Mouse (Mus musculus): ENCODE data around the gene Mknk2. TPM values are rescaled to one million over a fixed set of nuclear protein-coding genes. Genes with fewer than 3 reads are reported as not detected.
"Not testable (repeated sequence)": the region's sequence is repeated elsewhere in the genome, so short reads cannot be mapped to it uniquely, and the experiment has no call there.

The Mknk2 gene
- polyA plus RNA-seq, 1 experiment from 2014 or later: 52.3 TPM

- no peaks in the 10 kb centered on the region for H3K27me3 ChIP-seq
- 5% methylated on average over 12 of the region's 12 CpGs for WGBS
- H3K9me3 ChIP-seq (replicated peaks): no peaks in the 10 kb centered on the region
- peak overlapping the region; percentile 70 for H3K27ac ChIP-seq
- peaks cover 29% of the 10 kb centered on the region for H3K4me1 ChIP-seq
- H3K4me2 ChIP-seq: peak overlapping the region; percentile 89
- H3K36me3 ChIP-seq (ENCODE audit: poor library complexity, severe bottlenecking): peaks cover 4% of the 10 kb centered on the region; the same call in 1 of the 2 replicates
- H3K4me3 ChIP-seq: peak overlapping the region; percentile 82
- ATAC-seq: peak; percentile 67
- H3K9ac ChIP-seq: peak overlapping the region; percentile 92
Observed at GRCm38 (mm10) chr10:80655406-80656129, 22.3 kb downstream of the Mknk2 start.

DNA sequence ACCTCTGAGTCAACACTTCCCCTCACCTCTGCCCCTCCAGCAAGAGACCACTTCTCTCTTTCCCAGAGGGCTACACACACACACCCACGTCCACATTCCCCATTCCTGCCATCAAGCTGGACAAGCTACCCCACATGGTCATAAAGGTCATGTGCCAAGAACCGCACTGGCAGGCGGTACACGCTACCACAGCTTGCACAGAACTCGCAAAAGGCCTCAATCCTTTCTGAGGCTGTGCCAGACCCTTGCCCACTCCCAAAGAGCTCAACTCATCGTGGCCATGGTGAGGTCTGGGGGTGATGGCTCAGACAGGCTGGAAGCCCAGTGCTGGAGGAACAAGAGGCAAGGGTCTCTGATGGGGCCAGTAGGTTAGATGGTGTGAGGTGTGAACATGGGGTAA, 23.0 kb downstream of the Mknk2 start:
- ATAC-seq: no peak
- Histone ChIP-seq H3K9ac (peak overlapping the region; percentile 92; the same call in 1 of the 2 replicates), H3K9me3 (replicated peaks) (no peaks in the 10 kb centered on the region), H3K27ac (no peak overlapping the region; the same call in 1 of the 2 replicates), H3K27me3 (no peaks in the 10 kb centered on the region), H3K4me1 (peaks cover 29% of the 10 kb centered on the region), H3K4me3 (peak overlapping the region; percentile 82; the same call in 1 of the 2 replicates), H3K4me2 (peak overlapping the region; percentile 89), H3K36me3 (ENCODE audit: poor library complexity, severe bottlenecking) (peaks cover 4% of the 10 kb centered on the region; the same call in 1 of the 2 replicates)
- 89% methylated on average over 6 of the region's 6 CpGs for WGBS

- WGBS: 91% methylated on average over 6 of the region's 6 CpGs
- no peak overlapping the region for H3K4me3 ChIP-seq
- H3K27ac ChIP-seq: no peak overlapping the region
- peaks cover 24% of the 10 kb centered on the region for H3K4me1 ChIP-seq
- ATAC-seq: no peak
- no peak overlapping the region for H3K9ac ChIP-seq
- no peaks in the 10 kb centered on the region for H3K9me3 ChIP-seq (replicated peaks)
- no peak overlapping the region for H3K4me2 ChIP-seq
- H3K27me3 ChIP-seq: no peaks in the 10 kb centered on the region
- peaks cover 11% of the 10 kb centered on the region for H3K36me3 ChIP-seq (ENCODE audit: poor library complexity, severe bottlenecking)
Observed at GRCm38 (mm10) chr10:80653156-80653720, 24.7 kb downstream of the Mknk2 start.

GRCm38 (mm10) chr10:80650392-80650791, 27.5 kb downstream of the Mknk2 start:
- no peak overlapping the region for H3K9ac ChIP-seq
- H3K9me3 ChIP-seq (replicated peaks): no peaks in the 10 kb centered on the region
- peaks cover 38% of the 10 kb centered on the region for H3K36me3 ChIP-seq (ENCODE audit: poor library complexity, severe bottlenecking)
- 92% methylated on average over 10 of the region's 10 CpGs for WGBS
- no peaks in the 10 kb centered on the region for H3K27me3 ChIP-seq
- no peak for ATAC-seq
- no peak overlapping the region for H3K4me2 ChIP-seq
- H3K27ac ChIP-seq: no peak overlapping the region
- peaks cover 13% of the 10 kb centered on the region for H3K4me1 ChIP-seq
- no peak overlapping the region for H3K4me3 ChIP-seq

DNA sequence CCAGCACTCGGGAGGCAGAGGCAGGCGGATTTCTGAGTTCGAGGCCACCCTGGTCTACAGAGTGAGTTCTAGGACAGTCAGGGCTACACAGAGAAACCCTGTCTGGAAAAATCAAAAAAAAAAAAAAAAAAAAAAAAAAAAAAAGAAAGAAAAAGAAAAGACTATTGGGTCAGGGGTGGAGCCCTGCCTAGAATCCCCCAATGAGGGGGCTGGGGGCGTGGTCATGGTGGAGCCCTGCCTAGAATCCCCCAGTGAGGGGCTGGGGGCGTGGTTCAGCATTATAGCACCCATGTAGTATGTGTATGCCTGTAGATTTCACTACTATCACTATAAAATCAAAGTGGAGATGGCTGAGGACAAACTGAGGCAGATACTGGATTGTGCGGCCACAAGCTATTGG, 28.0 kb downstream of the Mknk2 start:
- ATAC-seq: 0 out of 2 replicates have a peak, but pooled peaks have one; percentile 42
- H3K27me3 ChIP-seq; H3K4me3 ChIP-seq; H3K4me1 ChIP-seq; H3K9me3 ChIP-seq (replicated peaks); H3K27ac ChIP-seq; H3K4me2 ChIP-seq; H3K9ac ChIP-seq: not testable (repeated sequence)
- WGBS: 92% methylated on average over 6 of the region's 6 CpGs
- H3K36me3 ChIP-seq (ENCODE audit: poor library complexity, severe bottlenecking): peaks cover 42% of the 10 kb centered on the region

- H3K9ac ChIP-seq: no peak overlapping the region
- no peaks in the 10 kb centered on the region for H3K9me3 ChIP-seq (replicated peaks)
- H3K4me2 ChIP-seq: no peak overlapping the region
- H3K27me3 ChIP-seq: no peaks in the 10 kb centered on the region
- peaks cover 68% of the 10 kb centered on the region for H3K36me3 ChIP-seq (ENCODE audit: poor library complexity, severe bottlenecking)
- 94% methylated on average over 10 of the region's 10 CpGs for WGBS
- no peak for ATAC-seq
- H3K4me1 ChIP-seq: no peaks in the 10 kb centered on the region
- H3K27ac ChIP-seq: no peak overlapping the region
- H3K4me3 ChIP-seq: no peak overlapping the region
Observed at GRCm38 (mm10) chr10:80646936-80647335, 31.0 kb downstream of the Mknk2 start.

DNA sequence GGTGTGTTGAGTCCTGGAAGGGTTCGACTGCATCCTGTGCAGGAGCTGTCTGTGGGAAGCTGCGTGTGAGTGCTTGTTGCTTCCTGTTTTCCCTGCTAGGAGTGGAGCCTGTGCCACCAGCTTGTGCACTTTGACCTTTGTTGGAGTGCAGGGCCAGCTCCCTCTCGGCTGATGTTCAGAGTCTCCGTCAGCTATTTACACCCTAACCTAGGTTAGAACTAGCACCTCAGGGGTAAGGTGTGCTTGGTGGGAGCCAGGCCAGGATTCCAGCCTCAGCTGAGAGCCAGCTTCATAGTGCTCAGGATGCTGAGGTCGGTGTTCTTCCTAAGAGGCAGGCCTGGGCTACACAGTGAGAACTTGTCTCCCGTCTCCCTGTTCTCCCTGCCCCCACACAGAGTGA, 42.6 kb downstream of the Mknk2 start:
- H3K27me3 ChIP-seq: no peaks in the 10 kb centered on the region
- H3K27ac ChIP-seq: no peak overlapping the region
- H3K4me2 ChIP-seq: no peak overlapping the region
- H3K9me3 ChIP-seq (replicated peaks): no peaks in the 10 kb centered on the region
- no peak overlapping the region for H3K9ac ChIP-seq
- no peaks in the 10 kb centered on the region for H3K4me1 ChIP-seq
- H3K4me3 ChIP-seq: no peak overlapping the region
- WGBS: 93% methylated on average over 6 of the region's 6 CpGs
- H3K36me3 ChIP-seq (ENCODE audit: poor library complexity, severe bottlenecking): peaks cover 68% of the 10 kb centered on the region
- ATAC-seq: no peak

DNA sequence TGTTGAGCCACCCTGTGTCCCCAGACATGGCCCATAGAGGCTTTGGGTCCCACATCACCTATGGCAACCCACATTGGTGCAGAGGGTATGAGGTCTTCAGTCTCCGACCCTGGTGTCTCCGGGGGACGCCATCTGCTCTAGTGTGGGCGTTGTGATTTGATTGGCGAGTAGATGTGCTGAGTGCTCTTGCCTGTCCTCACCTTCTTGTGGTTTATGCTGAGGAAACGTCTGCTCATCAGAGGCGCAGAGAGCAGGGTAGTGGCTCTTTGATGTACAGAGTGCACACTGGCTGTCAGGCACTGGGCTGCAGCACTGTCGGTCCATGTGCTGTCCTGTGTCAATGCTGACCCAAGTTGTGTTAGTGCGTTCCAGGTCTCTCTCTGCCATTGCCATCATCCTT, 49.0 kb downstream of the Mknk2 start:
- peaks cover 25% of the 10 kb centered on the region for H3K4me1 ChIP-seq

DNA sequence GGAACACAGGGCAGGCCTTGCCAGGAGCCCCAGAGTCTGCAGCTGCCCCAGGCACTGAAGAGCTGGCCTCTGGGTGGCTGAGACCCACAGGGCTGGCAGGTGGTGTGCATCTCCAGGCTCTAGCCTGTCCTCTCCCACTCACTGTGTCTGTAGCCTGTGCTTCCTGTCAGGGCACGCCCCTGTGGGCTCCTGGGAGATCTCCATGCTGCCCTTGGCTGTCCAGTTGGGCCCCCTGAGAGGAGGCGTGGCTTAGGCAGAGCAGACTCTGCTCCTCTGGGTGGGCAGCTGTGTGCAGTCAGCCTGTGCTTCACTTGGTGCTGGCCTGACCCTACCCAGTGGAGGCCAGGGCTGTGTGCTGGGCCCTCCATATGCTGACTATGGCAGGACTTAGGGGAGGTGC, 50.2 kb downstream of the Mknk2 start:
- Histone ChIP-seq H3K27me3 (no peaks in the 10 kb centered on the region), H3K4me2 (no peak overlapping the region), H3K4me1 (peaks cover 34% of the 10 kb centered on the region), H3K27ac (no peak overlapping the region), H3K36me3 (ENCODE audit: poor library complexity, severe bottlenecking) (peaks cover 13% of the 10 kb centered on the region; the same call in 1 of the 2 replicates), H3K4me3 (no peak overlapping the region), H3K9ac (no peak overlapping the region), H3K9me3 (replicated peaks) (no peaks in the 10 kb centered on the region)
- 69% methylated on average over 2 of the region's 2 CpGs for WGBS
- no peak for ATAC-seq

More for the DNA sequence above, 49.0 kb downstream of the Mknk2 start:
- no peak overlapping the region for H3K4me3 ChIP-seq
- no peak overlapping the region for H3K27ac ChIP-seq
- peaks cover 15% of the 10 kb centered on the region for H3K36me3 ChIP-seq (ENCODE audit: poor library complexity, severe bottlenecking)
- WGBS: 89% methylated on average over 9 of the region's 9 CpGs
- H3K9me3 ChIP-seq (replicated peaks): no peaks in the 10 kb centered on the region
- H3K27me3 ChIP-seq: no peaks in the 10 kb centered on the region
- H3K4me2 ChIP-seq: no peak overlapping the region
- ATAC-seq: no peak
- no peak overlapping the region for H3K9ac ChIP-seq

DNA sequence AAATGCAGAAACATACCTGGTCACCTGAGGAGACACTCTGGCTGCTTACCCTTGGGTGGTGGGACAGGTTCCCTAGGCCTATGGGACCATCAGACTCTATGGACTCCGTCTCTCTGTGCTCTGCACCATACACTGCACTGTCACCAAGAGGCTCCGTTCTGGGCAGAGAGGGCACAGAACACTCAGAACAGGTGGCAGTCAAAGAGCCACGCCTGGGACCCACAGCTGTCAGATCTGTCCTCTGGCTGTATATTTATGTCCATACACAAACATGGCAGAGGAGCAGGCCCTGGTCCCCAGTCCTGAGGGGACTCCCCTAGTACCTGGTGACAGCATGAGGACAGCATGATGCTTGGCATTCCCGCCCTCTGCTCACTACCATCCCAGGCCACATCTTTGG, 52.1 kb downstream of the Mknk2 start:
- H3K9ac ChIP-seq: 0 out of 2 replicates have a peak overlapping the region, but pooled peaks have one; percentile 93
- no peak for ATAC-seq
- 94% methylated on average over 4 of the region's 4 CpGs for WGBS

DNA sequence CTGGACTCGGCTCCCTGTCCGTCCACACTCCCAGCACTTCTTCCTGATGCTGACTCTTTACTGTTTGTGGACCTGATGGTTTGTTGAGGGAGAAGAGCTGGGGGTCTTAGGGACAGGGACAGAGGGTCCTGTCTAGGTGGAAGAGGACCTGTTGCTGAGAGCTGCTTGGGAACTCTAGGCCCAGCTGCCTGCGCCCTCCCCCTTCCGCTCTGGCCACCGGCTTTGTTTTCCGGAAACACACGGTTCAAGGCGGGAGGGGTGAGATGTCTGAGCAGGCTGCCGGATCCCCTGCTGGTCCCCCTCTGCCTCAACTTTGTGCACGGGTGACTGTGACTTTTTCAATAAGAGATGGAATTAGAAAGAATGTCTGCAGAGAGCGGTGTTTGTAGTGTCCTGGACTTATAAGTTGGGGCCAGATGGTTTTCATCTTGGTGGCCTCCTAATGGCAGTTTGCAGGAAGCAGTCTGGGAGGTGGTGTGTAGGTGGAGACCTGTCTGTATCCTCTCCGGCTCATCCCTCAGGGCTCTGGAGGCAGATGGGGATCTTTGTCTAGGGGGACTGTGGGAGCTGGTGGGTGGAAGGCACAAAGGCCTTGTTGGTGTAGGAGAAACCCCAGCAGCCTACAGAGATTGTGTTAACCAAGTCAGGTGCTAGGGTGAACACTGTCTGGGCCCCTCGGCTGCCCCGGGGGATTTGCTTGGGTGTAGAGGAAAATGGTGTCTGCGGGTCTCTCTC, 54.3 kb downstream of the Mknk2 start:
- H3K36me3 ChIP-seq (ENCODE audit: poor library complexity, severe bottlenecking): no peaks in the 10 kb centered on the region
- H3K27ac ChIP-seq: peak overlapping the region; percentile 78
- no peak for ATAC-seq
- peak overlapping the region; percentile 88 for H3K4me3 ChIP-seq
- 19% methylated on average over 15 of the region's 15 CpGs for whole genome bisulfite sequencing
- H3K4me1 ChIP-seq: peaks cover 42% of the 10 kb centered on the region
- peak overlapping the region; percentile 99 for H3K4me2 ChIP-seq
- H3K27me3 ChIP-seq: no peaks in the 10 kb centered on the region
- peak overlapping the region; percentile 93 for H3K9ac ChIP-seq
- H3K9me3 ChIP-seq (replicated peaks): no peaks in the 10 kb centered on the region

More for the DNA sequence above, 52.1 kb downstream of the Mknk2 start:
- H3K27ac ChIP-seq: no peak overlapping the region
- no peaks in the 10 kb centered on the region for H3K27me3 ChIP-seq
- H3K9me3 ChIP-seq (replicated peaks): no peaks in the 10 kb centered on the region
- H3K4me2 ChIP-seq: no peak overlapping the region
- H3K4me3 ChIP-seq: no peak overlapping the region
- H3K4me1 ChIP-seq: peaks cover 42% of the 10 kb centered on the region
- peaks cover 13% of the 10 kb centered on the region; the same call in 1 of the 2 replicates for H3K36me3 ChIP-seq (ENCODE audit: poor library complexity, severe bottlenecking)

Data from forebrain, embryonic 13.5 days (tissue).